Mouse (Mus musculus): ENCODE measurements around the gene Stpg2.

- no peak for TF ChIP-seq CTCF (conservative IDR thresholded peaks at IDR 0.05; ENCODE audit: low read length)
- no peak for TF ChIP-seq NANOG (IDR thresholded peaks at IDR 0.05; ENCODE audit: borderline replicate concordance, low read length)
- TF ChIP-seq POU5F1 (IDR thresholded peaks at IDR 0.05; ENCODE audit: borderline replicate concordance, low read length): no peak
Observed at GRCm38 (mm10) chr3:139311721-139312120, 106.2 kb downstream of the Stpg2 start.
